Mouse (Mus musculus): ENCODE data around the gene Actn1.

The Actn1 gene

DNA sequence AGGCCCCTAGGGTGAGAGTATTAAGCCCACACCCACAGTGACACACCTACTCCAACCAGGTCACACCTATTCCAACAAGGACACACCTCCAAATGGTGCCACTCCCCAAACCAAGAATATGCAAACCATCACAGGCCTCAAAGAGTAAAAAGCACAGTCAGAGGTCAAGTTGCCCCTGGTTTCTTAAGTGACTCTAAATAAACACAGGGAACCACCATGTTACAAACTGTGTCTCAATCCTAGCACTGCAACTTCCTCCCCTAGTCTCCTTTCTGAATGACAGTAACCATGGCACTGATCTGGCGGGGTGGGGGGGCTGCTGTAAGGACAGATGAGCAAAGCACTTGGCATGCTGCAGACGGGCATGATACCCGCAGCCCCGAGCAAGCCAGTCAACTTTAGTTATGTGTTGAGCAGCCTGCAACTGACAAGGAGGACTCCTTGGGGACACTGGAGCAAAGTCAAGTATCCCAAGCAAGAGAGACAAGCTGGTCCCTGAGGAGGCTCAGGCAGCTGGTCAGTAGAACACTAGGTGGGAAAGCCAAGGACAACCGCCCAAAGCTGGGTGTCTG is 132.9 kb downstream of the Actn1 start:
- POLR2A ChIA-PET = interaction anchor here in 3 of 4 experiments (0.7 to 11.1 kb wide), 9 partner anchors 10 to 152 kb away, joined by 3 to 108 read pairs (median 4); partner anchors contain the start of gene Zfp36l1 (in 2 of the 3)
- CTCF ChIA-PET = interaction anchor here in 3 of 4 experiments (0.6 to 1.3 kb wide), 6 partner anchors 10 to 769 kb away, joined by 3 to 5 read pairs (median 4); no protein-coding TSS in a partner anchor

DNA sequence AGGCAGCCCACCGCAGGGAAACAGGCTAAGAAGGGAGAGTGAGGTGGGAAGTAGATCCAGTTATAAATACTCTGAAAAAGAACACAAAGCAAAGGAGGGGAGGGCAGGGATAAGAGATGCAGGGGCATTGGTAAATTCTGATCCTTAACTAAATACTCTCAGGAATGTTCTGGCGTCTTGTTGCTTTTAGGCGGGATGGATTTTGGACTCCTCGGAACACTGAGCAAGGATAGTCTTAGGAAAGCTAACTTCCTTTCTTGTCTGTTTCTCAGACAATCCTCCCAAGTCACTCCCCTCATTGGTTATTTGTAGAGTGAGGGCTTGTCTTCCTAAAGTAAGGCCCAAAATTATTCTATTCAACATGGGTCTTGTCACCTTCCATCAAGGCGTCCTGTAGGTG is 134.9 kb downstream of the Actn1 start:
- CTCF ChIA-PET = interaction anchor here in 1 of 4 experiments (1.0 kb wide), 1 partner anchor 763 kb away, joined by 3 read pairs; no protein-coding TSS in a partner anchor
- POLR2A ChIA-PET = interaction anchor here in 3 of 4 experiments (1.0 to 11.1 kb wide), 7 partner anchors 8 to 207 kb away, joined by 3 to 108 read pairs (median 5); partner anchors contain the start of gene Zfp36l1 (in 3 of the 3)

DNA sequence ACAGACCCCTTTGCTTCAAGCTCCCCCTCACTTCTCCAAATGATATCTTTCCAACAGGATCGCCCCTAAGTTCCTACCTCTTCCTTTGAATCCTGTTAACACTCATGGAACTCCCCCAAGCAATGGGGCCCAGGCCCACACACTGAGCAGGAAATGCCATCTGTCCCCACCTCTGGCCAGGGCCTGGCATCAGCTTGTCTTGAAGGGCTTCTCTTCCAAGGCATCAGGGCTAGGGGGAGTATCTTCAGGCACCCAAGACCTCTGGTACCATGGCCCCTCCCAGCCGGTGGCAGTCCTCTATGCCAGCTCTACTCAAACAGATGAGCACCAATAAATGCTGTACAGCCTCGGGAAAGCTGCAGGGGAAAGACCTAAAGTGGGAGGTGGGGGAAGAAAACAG is 135.4 kb downstream of the Actn1 start:
- ChIA-PET POLR2A (interaction anchor here in 3 of 4 experiments (0.6 to 11.1 kb wide), 10 partner anchors 8 to 793 kb away, joined by 3 to 108 read pairs (median 4); partner anchors contain the start of gene Zfp36l1 (in 3 of the 3)), CTCF (no interaction called here)

DNA sequence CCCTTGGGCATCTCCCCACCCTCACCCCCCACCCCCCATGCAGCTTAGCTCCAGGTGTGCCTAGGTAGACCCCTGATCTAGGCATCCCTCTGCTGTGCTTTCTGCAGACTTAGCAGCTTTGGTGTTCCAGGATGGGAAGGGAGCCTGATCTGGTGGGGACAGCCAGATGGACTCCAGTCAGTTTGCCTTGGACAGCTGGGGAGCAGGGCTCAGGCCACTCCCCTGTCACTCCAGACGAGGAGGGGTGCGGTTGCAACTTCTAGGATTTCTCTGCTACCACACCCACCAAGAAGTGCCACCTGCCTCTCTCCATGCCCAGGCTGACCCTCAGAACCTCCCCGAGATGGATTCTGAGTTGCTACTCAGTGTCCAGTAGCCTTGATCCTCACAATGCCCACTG is 136.0 kb downstream of the Actn1 start:
- CTCF ChIA-PET = no interaction called here
- POLR2A ChIA-PET = interaction anchor here in 3 of 4 experiments (0.6 to 11.1 kb wide), 10 partner anchors 7 to 794 kb away, joined by 3 to 108 read pairs (median 4); partner anchors contain the start of gene Zfp36l1 (in 2 of the 3)

GRCm38 (mm10) chr12:80123227-80123803 is 136.9 kb downstream of the Actn1 start:
- ChIA-PET CTCF (interaction anchor here in 1 of 4 experiments (1.6 kb wide), 1 partner anchor 9 kb away, joined by 4 read pairs; no protein-coding TSS in a partner anchor), POLR2A (interaction anchor here in 3 of 4 experiments (0.5 to 10.1 kb wide), 12 partner anchors 9 to 742 kb away, joined by 3 to 103 read pairs (median 4); partner anchors contain the start of gene Zfp36l1 (in 3 of the 3))

DNA sequence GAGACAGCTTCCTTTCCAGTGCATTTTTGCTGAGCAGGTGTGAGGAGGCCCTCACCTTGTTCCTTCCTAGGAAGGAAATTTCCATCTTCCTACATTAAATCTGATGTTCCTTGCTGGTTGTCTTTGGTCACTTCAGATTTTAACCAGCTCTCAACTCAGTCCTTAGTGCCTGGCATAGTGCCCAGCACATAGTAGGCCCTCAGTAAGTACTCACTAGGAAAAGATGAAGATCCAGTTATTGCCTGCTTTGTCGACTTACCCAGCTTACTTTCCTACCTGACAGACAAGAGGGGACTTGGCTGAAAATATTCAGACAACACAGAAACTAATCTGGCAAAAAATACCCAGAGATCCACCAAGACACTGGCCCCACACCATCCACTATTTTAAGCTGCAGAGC is 138.7 kb downstream of the Actn1 start:
- POLR2A ChIA-PET = interaction anchor here in 3 of 4 experiments (0.5 to 10.1 kb wide), 7 partner anchors 8 to 243 kb away, joined by 3 to 103 read pairs (median 11); partner anchors contain the start of gene Zfp36l1 (in 3 of the 3)
- CTCF ChIA-PET = interaction anchor here in 2 of 4 experiments (0.6 to 0.7 kb wide), 2 partner anchors 11 to 1117 kb away, joined by 3 to 6 read pairs; no protein-coding TSS in a partner anchor

GRCm38 (mm10) chr12:80118588-80118987 is 141.6 kb downstream of the Actn1 start:
- ChIA-PET CTCF (no interaction called here), POLR2A (interaction anchor here in 3 of 4 experiments (1.0 to 4.1 kb wide), 7 partner anchors 12 to 336 kb away, joined by 3 to 18 read pairs (median 3); no protein-coding TSS in a partner anchor)
